Mouse (Mus musculus) liver, postnatal 0 days (tissue): ENCODE data around the gene Taok1.

Experiments used
- CTCF ChIP-seq: sonication (generic); IDR thresholded peaks from 2 replicates; pipeline ENCODE4 v1.5.1; 2016; ENCODE audit warnings: antibody characterized with exemption, low read depth
- EP300 ChIP-seq: IDR thresholded peaks from 2 replicates; pipeline ENCODE4 v1.6.1; 2016; ENCODE audit warnings: antibody characterized with exemption, low read depth, mild to moderate bottlenecking

GRCm38 (mm10) chr11:77492311-77492871 is 115.2 kb downstream of the Taok1 start:
- no peak for TF ChIP-seq CTCF
- TF ChIP-seq EP300, result no peak
